Mouse (Mus musculus) midbrain, embryonic 16.5 days (tissue): ENCODE data around the gene Apod. TPM values are rescaled to one million over a fixed set of nuclear protein-coding genes. Genes with fewer than 3 reads are reported as not detected.
"Not testable (repeated sequence)": the region's sequence is repeated elsewhere in the genome, so short reads cannot be mapped to it uniquely, and the experiment has no call there.

Experiments
- ATAC-seq: fragments of 200-750 bp; cut with Nextera tagmentation; 2 replicates; pipeline ENCODE4 v1.8.0; 2017; ENCODE audit warnings: moderate TSS enrichment
- H3K27ac ChIP-seq: fragments of 300-500 bp; sonication (generic); 2 replicates; pipeline ENCODE4 v1.5.1; 2014; ENCODE audit warnings: mild to moderate bottlenecking, low read length, mixed read lengths
- H3K27me3 ChIP-seq: fragments of 300-500 bp; sonication (generic); 2 replicates; pipeline ENCODE4 v1.6.1; 2014; ENCODE audit warnings: low read depth, low read length, mixed read lengths; ENCODE audit not compliant: control insufficient read depth, insufficient read depth
- H3K36me3 ChIP-seq: fragments of 300-500 bp; sonication (generic); 2 replicates; pipeline ENCODE4 v1.6.1; 2014; ENCODE audit warnings: mild to moderate bottlenecking, low read length, moderate library complexity, mixed read lengths; ENCODE audit not compliant: control insufficient read depth, insufficient read depth
- H3K4me1 ChIP-seq: fragments of 300-500 bp; sonication (generic); 2 replicates; pipeline ENCODE4 v1.6.1; 2014; ENCODE audit warnings: mild to moderate bottlenecking, low read length, mixed read lengths; ENCODE audit not compliant: control insufficient read depth, insufficient read depth
- H3K4me2 ChIP-seq: fragments of 300-500 bp; sonication (generic); 2 replicates; pipeline ENCODE4 v1.6.1; 2014; ENCODE audit warnings: mild to moderate bottlenecking, low read length, mixed read lengths
- H3K4me3 ChIP-seq: fragments of 300-500 bp; sonication (generic); 2 replicates; pipeline ENCODE4 v1.5.1; 2014; ENCODE audit warnings: low read depth, mild to moderate bottlenecking, low read length, moderate library complexity, mixed read lengths
- H3K9ac ChIP-seq: fragments of 300-500 bp; sonication (generic); 2 replicates; pipeline ENCODE4 v1.6.1; 2014; ENCODE audit warnings: low read depth, low read length, mixed read lengths
- H3K9me3 ChIP-seq: fragments of 300-500 bp; sonication (generic); replicated peaks from 2 replicates; pipeline ENCODE4 v1.6.1; 2014; ENCODE audit warnings: mild to moderate bottlenecking, low read length, mixed read lengths; ENCODE audit not compliant: control insufficient read depth, poor library complexity, severe bottlenecking
- WGBS: fragments of 180-500 bp; shearing (Covaris S2); extraction: QIAGEN DNeasy Blood & Tissue Kit; methylation state at CpG from one replicate; pipeline ENCODE4 v1.1.7; 2014; 5-methylcytosine and 5-hydroxymethylcytosine counted together
- polyA plus RNA-seq: library from polyadenylated mRNA; unstranded; fragments of >200 nt; fragmentation: Nextera tagmentation; extraction: Ambion mirVana; gene quantifications from 2 replicates; pipeline ENCODE4 v1.2.1, GENCODE M21; 2015

Gene Apod
- polyA plus RNA-seq, 1 experiment from 2014 or later: 89.1 TPM

- Histone ChIP-seq H3K27me3 (no peaks in the 10 kb centered on the region), H3K9me3 (no peaks in the 10 kb centered on the region), H3K4me1 (no peaks in the 10 kb centered on the region), H3K27ac (no peak overlapping the region), H3K36me3 (no peaks in the 10 kb centered on the region), H3K4me3 (no peak overlapping the region), H3K9ac (no peak overlapping the region), H3K4me2 (no peak overlapping the region)
- 76% methylated on average over 8 of the region's 8 CpGs for WGBS
- ATAC-seq: no peak
These were observed 12.8 kb upstream of the Apod start for GRCm38 (mm10) chr16:31327430-31327829.

DNA sequence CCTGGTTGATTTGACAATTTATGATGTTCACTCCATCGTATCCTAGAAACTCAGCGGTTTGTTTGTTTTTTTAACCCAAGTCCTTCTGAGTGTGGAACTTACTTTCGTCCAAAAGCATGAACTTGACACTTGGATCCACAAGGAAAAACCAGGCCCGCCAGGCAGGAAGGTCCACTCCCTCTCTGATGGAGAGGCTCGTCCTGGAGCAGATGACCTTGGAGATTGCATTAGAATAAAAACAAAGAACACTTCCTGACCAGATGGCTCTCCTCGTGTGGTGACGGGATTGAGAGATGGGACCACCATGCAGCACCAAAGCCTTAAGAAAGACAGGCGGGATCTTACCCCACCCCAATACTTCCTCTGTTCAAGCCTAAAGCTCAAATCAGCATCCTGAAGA is 12.1 kb upstream of the Apod start:
- Histone ChIP-seq H3K9ac (no peak overlapping the region), H3K4me2 (no peak overlapping the region), H3K9me3 (no peaks in the 10 kb centered on the region), H3K4me3 (no peak overlapping the region), H3K36me3 (no peaks in the 10 kb centered on the region), H3K27ac (no peak overlapping the region), H3K4me1 (no peaks in the 10 kb centered on the region), H3K27me3 (no peaks in the 10 kb centered on the region)
- WGBS: 75% methylated on average over 8 of the region's 8 CpGs
- ATAC-seq: no peak

DNA sequence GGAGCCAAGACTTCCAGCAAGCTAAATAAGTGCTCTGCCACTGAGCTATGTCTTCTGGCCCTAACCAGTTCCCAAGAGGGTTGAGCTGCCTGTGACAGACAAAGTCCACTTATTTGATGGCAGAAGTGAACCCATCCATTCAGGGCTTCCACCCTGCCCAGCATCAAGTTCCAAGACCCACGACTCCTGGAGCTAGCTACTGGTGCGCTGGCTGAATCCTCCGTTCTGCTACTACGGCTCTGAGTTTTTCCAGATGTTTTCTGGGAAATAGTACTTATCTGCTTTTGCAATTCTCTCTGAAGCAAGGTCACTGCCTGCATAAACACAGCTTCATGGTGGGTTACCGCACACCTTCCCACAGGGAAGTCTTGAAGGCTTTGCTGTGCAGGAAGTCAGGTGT is 11.4 kb upstream of the Apod start:
- H3K9me3 ChIP-seq: no peaks in the 10 kb centered on the region
- no peak overlapping the region for H3K9ac ChIP-seq
- H3K36me3 ChIP-seq: no peaks in the 10 kb centered on the region
- no peak for ATAC-seq
- no peak overlapping the region for H3K27ac ChIP-seq
- 91% methylated on average over 5 of the region's 5 CpGs for WGBS
- no peaks in the 10 kb centered on the region for H3K4me1 ChIP-seq
- H3K4me2 ChIP-seq: no peak overlapping the region
- no peaks in the 10 kb centered on the region for H3K27me3 ChIP-seq
- H3K4me3 ChIP-seq: no peak overlapping the region

- ATAC-seq: no peak
- no peaks in the 10 kb centered on the region for H3K9me3 ChIP-seq
- WGBS: 94% methylated on average over 14 of the region's 14 CpGs
- no peak overlapping the region for H3K4me2 ChIP-seq
- H3K36me3 ChIP-seq: no peaks in the 10 kb centered on the region
- H3K27ac ChIP-seq: no peak overlapping the region
- H3K27me3 ChIP-seq: no peaks in the 10 kb centered on the region
- H3K4me3 ChIP-seq: no peak overlapping the region
- H3K9ac ChIP-seq: no peak overlapping the region
- no peaks in the 10 kb centered on the region for H3K4me1 ChIP-seq
These were observed 10.5 kb upstream of the Apod start for GRCm38 (mm10) chr16:31325120-31325519.

GRCm38 (mm10) chr16:31321501-31321900 is 6.9 kb upstream of the Apod start:
- 52% methylated on average over 4 of the region's 4 CpGs for WGBS
- H3K27ac ChIP-seq: no peak overlapping the region
- no peak overlapping the region for H3K4me3 ChIP-seq
- H3K27me3 ChIP-seq: no peaks in the 10 kb centered on the region
- H3K36me3 ChIP-seq: no peaks in the 10 kb centered on the region
- H3K4me2 ChIP-seq: no peak overlapping the region
- H3K9me3 ChIP-seq: no peaks in the 10 kb centered on the region
- H3K9ac ChIP-seq: no peak overlapping the region
- ATAC-seq: no peak
- H3K4me1 ChIP-seq: no peaks in the 10 kb centered on the region

- Histone ChIP-seq H3K36me3 (no peaks in the 10 kb centered on the region), H3K27ac (no peak overlapping the region), H3K4me2 (no peak overlapping the region), H3K9ac (no peak overlapping the region), H3K4me1 (no peaks in the 10 kb centered on the region), H3K27me3 (no peaks in the 10 kb centered on the region), H3K9me3 (no peaks in the 10 kb centered on the region), H3K4me3 (no peak overlapping the region)
- ATAC-seq: no peak
- WGBS: 22% methylated on average over 7 of the region's 7 CpGs
These were observed 6.3 kb upstream of the Apod start for GRCm38 (mm10) chr16:31320954-31321353.

- not testable (repeated sequence) for H3K9ac ChIP-seq, H3K36me3 ChIP-seq, ATAC-seq, H3K4me3 ChIP-seq, H3K4me2 ChIP-seq, H3K9me3 ChIP-seq, H3K27ac ChIP-seq, H3K4me1 ChIP-seq, H3K27me3 ChIP-seq
- whole genome bisulfite sequencing: 81% methylated on average over 3 of the region's 3 CpGs
These were observed 5.1 kb upstream of the Apod start for GRCm38 (mm10) chr16:31319723-31320122.

- H3K4me3 ChIP-seq: no peak overlapping the region
- H3K27me3 ChIP-seq: no peaks in the 10 kb centered on the region
- H3K4me1 ChIP-seq: no peaks in the 10 kb centered on the region
- H3K4me2 ChIP-seq: no peak overlapping the region
- ATAC-seq: no peak
- 66% methylated on average over 4 of the region's 4 CpGs for WGBS
- H3K36me3 ChIP-seq: no peaks in the 10 kb centered on the region
- no peak overlapping the region for H3K9ac ChIP-seq
- no peak overlapping the region for H3K27ac ChIP-seq
- H3K9me3 ChIP-seq: no peaks in the 10 kb centered on the region
These were observed 4.7 kb upstream of the Apod start for GRCm38 (mm10) chr16:31319316-31319715.

- Histone ChIP-seq H3K27ac (no peak overlapping the region), H3K4me2 (no peak overlapping the region), H3K9ac (no peak overlapping the region), H3K27me3 (no peaks in the 10 kb centered on the region), H3K4me1 (no peaks in the 10 kb centered on the region), H3K4me3 (no peak overlapping the region), H3K36me3 (no peaks in the 10 kb centered on the region), H3K9me3 (no peaks in the 10 kb centered on the region)
- ATAC-seq: no peak
- 85% methylated on average over 2 of the region's 2 CpGs for WGBS
These were observed 3.8 kb upstream of the Apod start for GRCm38 (mm10) chr16:31318418-31318817.
